Mouse (Mus musculus): Measurements from ENCODE around the gene Dlg1.

DNA sequence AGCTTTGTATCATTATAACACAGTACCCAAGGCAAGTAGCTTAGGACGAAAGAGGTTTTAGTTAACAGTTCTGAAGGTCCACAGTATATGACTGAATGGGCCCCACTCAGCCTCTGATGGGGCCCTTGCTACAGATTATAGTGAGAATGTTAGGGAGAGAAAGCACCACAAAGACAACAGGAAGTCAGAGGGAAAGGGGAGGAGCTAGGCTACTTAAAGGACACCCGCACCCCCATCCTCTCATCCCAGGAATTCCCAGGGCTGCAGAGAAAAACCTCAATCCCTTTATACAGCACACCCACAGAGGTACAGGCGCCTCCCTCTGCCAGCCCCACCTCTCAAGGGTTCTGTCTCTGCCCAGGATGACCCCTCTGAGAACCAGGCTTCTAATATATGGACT lies 32.2 kb upstream of the Dlg1 start:
- TF ChIP-seq CTCF (IDR thresholded peaks at IDR 0.05; ENCODE audit: insufficient read depth, low read depth, low read length) (no peak), POLR2A (IDR thresholded peaks at IDR 0.05; ENCODE audit: insufficient read depth, low read depth, low read length) (no peak)

All from olfactory bulb, adult 2 months (tissue).